Mouse (Mus musculus): ENCODE measurements around the gene Olfr985. TPM values are rescaled to one million over a fixed set of nuclear protein-coding genes. Genes with fewer than 3 reads are reported as not detected.

Olfr985 gene
- polyA plus RNA-seq (2014; fragmentation: Illumina TruSeq; extraction: RNeasy Lipid Tissue Mini Kit (QIAGEN cat#74804); ENCODE audit: low read depth, low replicate concordance): not detected

GRCm38 (mm10) chr9:40130084-40130483 lies at the start of gene Olfr985:
Gene Olfr985, minus strand, starts transcription at chr9:40130184.

GRCm38 (mm10) chr9:40114106-40114505 lies 15.9 kb downstream of the Olfr985 start, which contains the start of gene Olfr984:
Gene Olfr984, minus strand, starts transcription at chr9:40114206.

GRCm38 (mm10) chr9:40093495-40093894 lies 36.5 kb downstream of the Olfr985 start, which contains the start of gene Olfr983:
Gene Olfr983, minus strand, starts transcription at chr9:40093595.

Other genes starting within 250 kb of the Olfr985 start
- gene Olfr229, start 222.8 kb downstream of the Olfr985 start, polyA plus RNA-seq (2014; fragmentation: Illumina TruSeq; extraction: RNeasy Lipid Tissue Mini Kit (QIAGEN cat#74804); ENCODE audit: low read depth, low replicate concordance): not detected
- not detected for gene Olfr974, start 192.7 kb downstream of the Olfr985 start, polyA plus RNA-seq (2014; fragmentation: Illumina TruSeq; extraction: RNeasy Lipid Tissue Mini Kit (QIAGEN cat#74804); ENCODE audit: low read depth, low replicate concordance)
- not detected for gene Olfr975, start 178.1 kb downstream of the Olfr985 start, polyA plus RNA-seq (2014; fragmentation: Illumina TruSeq; extraction: RNeasy Lipid Tissue Mini Kit (QIAGEN cat#74804); ENCODE audit: low read depth, low replicate concordance)
- gene Olfr976, start 169.1 kb downstream of the Olfr985 start, polyA plus RNA-seq (2014; fragmentation: Illumina TruSeq; extraction: RNeasy Lipid Tissue Mini Kit (QIAGEN cat#74804); ENCODE audit: low read depth, low replicate concordance): not detected
- not detected for gene Olfr978, start 138.1 kb downstream of the Olfr985 start, polyA plus RNA-seq (2014; fragmentation: Illumina TruSeq; extraction: RNeasy Lipid Tissue Mini Kit (QIAGEN cat#74804); ENCODE audit: low read depth, low replicate concordance)
- gene Olfr979, start 126.7 kb downstream of the Olfr985 start, polyA plus RNA-seq (2014; fragmentation: Illumina TruSeq; extraction: RNeasy Lipid Tissue Mini Kit (QIAGEN cat#74804); ENCODE audit: low read depth, low replicate concordance): not detected
- not detected for gene Olfr980, start 120.6 kb downstream of the Olfr985 start, polyA plus RNA-seq (2014; fragmentation: Illumina TruSeq; extraction: RNeasy Lipid Tissue Mini Kit (QIAGEN cat#74804); ENCODE audit: low read depth, low replicate concordance)
- not detected for gene Olfr981, start 108.7 kb downstream of the Olfr985 start, polyA plus RNA-seq (2014; fragmentation: Illumina TruSeq; extraction: RNeasy Lipid Tissue Mini Kit (QIAGEN cat#74804); ENCODE audit: low read depth, low replicate concordance)
- not detected for gene Olfr982, start 56.4 kb downstream of the Olfr985 start, polyA plus RNA-seq (2014; fragmentation: Illumina TruSeq; extraction: RNeasy Lipid Tissue Mini Kit (QIAGEN cat#74804); ENCODE audit: low read depth, low replicate concordance)
- not detected for gene Olfr983, start 36.6 kb downstream of the Olfr985 start, polyA plus RNA-seq (2014; fragmentation: Illumina TruSeq; extraction: RNeasy Lipid Tissue Mini Kit (QIAGEN cat#74804); ENCODE audit: low read depth, low replicate concordance)
- gene Olfr984, start 16.0 kb downstream of the Olfr985 start, polyA plus RNA-seq (2014; fragmentation: Illumina TruSeq; extraction: RNeasy Lipid Tissue Mini Kit (QIAGEN cat#74804); ENCODE audit: low read depth, low replicate concordance): not detected
- not detected for gene Tmem225, start 17.9 kb upstream of the Olfr985 start, polyA plus RNA-seq (2014; fragmentation: Illumina TruSeq; extraction: RNeasy Lipid Tissue Mini Kit (QIAGEN cat#74804); ENCODE audit: low read depth, low replicate concordance)
- gene Olfr986, start 50.7 kb upstream of the Olfr985 start, polyA plus RNA-seq (2014; fragmentation: Illumina TruSeq; extraction: RNeasy Lipid Tissue Mini Kit (QIAGEN cat#74804); ENCODE audit: low read depth, low replicate concordance): not detected
- gene Zfp202, start 62.1 kb upstream of the Olfr985 start, polyA plus RNA-seq (2014; fragmentation: Illumina TruSeq; extraction: RNeasy Lipid Tissue Mini Kit (QIAGEN cat#74804); ENCODE audit: low read depth, low replicate concordance): 3.2 TPM
- 0.73 TPM for gene Scn3b, start 139.0 kb upstream of the Olfr985 start, polyA plus RNA-seq (2014; fragmentation: Illumina TruSeq; extraction: RNeasy Lipid Tissue Mini Kit (QIAGEN cat#74804); ENCODE audit: low read depth, low replicate concordance)

Measured in heart, adult 10 weeks (tissue).